Mouse (Mus musculus) spleen, adult 12 weeks (tissue): ENCODE results near the gene Alg9.

Source experiments
- DNase-seq: peaks from one replicate; pipeline ENCODE4 v3.0.0; 2022; ENCODE audit warnings: low spot score

The Alg9 gene

GRCm38 (mm10) chr9:50852634-50853349 lies 78.0 kb downstream of the Alg9 start:
- peak; percentile 60 for DNase-seq

GRCm38 (mm10) chr9:50854376-50854775 lies 79.6 kb downstream of the Alg9 start:
- DNase-seq, result peak; percentile 56

- peak; percentile 34 for DNase-seq
Measured at GRCm38 (mm10) chr9:50855133-50855766, 80.4 kb downstream of the Alg9 start.

GRCm38 (mm10) chr9:50855780-50856179 lies 81.0 kb downstream of the Alg9 start:
- DNase-seq, result no peak

- peak; percentile 98 for DNase-seq
Measured at GRCm38 (mm10) chr9:50856341-50857081, 81.7 kb downstream of the Alg9 start.

GRCm38 (mm10) chr9:50857082-50857641 lies 82.3 kb downstream of the Alg9 start:
- no peak for DNase-seq

GRCm38 (mm10) chr9:50858681-50859080 lies 83.9 kb downstream of the Alg9 start:
- no peak for DNase-seq

- no peak for DNase-seq
Measured at GRCm38 (mm10) chr9:50861119-50861839, 86.5 kb downstream of the Alg9 start.

- no peak for DNase-seq
Measured at GRCm38 (mm10) chr9:50863824-50864223, 89.0 kb downstream of the Alg9 start.

GRCm38 (mm10) chr9:50864877-50865276 lies 90.1 kb downstream of the Alg9 start:
- no peak for DNase-seq

GRCm38 (mm10) chr9:50865803-50866202 lies 91.0 kb downstream of the Alg9 start:
- no peak for DNase-seq

- no peak for DNase-seq
Measured at GRCm38 (mm10) chr9:50867015-50867414, 92.2 kb downstream of the Alg9 start.

GRCm38 (mm10) chr9:50868182-50868581 lies 93.4 kb downstream of the Alg9 start:
- no peak for DNase-seq

GRCm38 (mm10) chr9:50873210-50873609 lies 98.4 kb downstream of the Alg9 start:
- DNase-seq, result no peak

- no peak for DNase-seq
Measured at GRCm38 (mm10) chr9:50874031-50874430, 99.2 kb downstream of the Alg9 start.

GRCm38 (mm10) chr9:50875470-50875869 lies 100.7 kb downstream of the Alg9 start:
- no peak for DNase-seq

- DNase-seq, result no peak
Measured at GRCm38 (mm10) chr9:50876287-50876686, 101.5 kb downstream of the Alg9 start.

GRCm38 (mm10) chr9:50877431-50877830 lies 102.6 kb downstream of the Alg9 start:
- DNase-seq, result no peak

GRCm38 (mm10) chr9:50882183-50882582 lies 107.4 kb downstream of the Alg9 start:
- DNase-seq, result no peak

- no peak for DNase-seq
Measured at GRCm38 (mm10) chr9:50884093-50884492, 109.3 kb downstream of the Alg9 start.

GRCm38 (mm10) chr9:50884741-50885599 lies 110.2 kb downstream of the Alg9 start:
- no peak for DNase-seq
